In genomic region chr10:40135807-40136778, GRCm38 (mm10) we compare ENCODE assay signal across 13 mouse cellular contexts. TPM values are rescaled to one million over a fixed set of nuclear protein-coding genes. Genes with fewer than 3 reads are reported as not detected.
DNase-seq lines count a peak whose midpoint lies in the region; ATAC-seq and TF ChIP-seq lines count a peak whose summit lies in the region.
"Had no signal": no experiment of that assay in that cellular context is flagged by ENCODE, and none has a peak within 500 bp of the region (broad histone marks: within the 10 kb centered on the region; RNA-seq: fewer than 3 reads in every experiment).

No protein-coding gene starts in this region.

- no peak overlapping the region for H3K9ac ChIP-seq in heart, postnatal 0 days (replicated peaks; ENCODE audit: low read depth, low read length)
- H3K9ac ChIP-seq in heart, embryonic 11.5 days (ENCODE audit: low read depth, low read length) = no peak overlapping the region

- H3K4me3 ChIP-seq in heart, postnatal 0 days (ENCODE audit: low read depth, low read length) = no peak overlapping the region
- no peak overlapping the region for H3K4me3 ChIP-seq in heart, embryonic 11.5 days (ENCODE audit: low read depth, low read length)
- H3K4me3 ChIP-seq in thymus, adult 2 months (ENCODE audit: control insufficient read depth, insufficient read depth, low read length) = no peak overlapping the region

- TF ChIP-seq CTCF in heart, postnatal 0 days (IDR thresholded peaks at IDR 0.05; ENCODE audit: low read depth) = no peak
- TF ChIP-seq CTCF in thymus, adult 2 months (IDR thresholded peaks at IDR 0.05; ENCODE audit: borderline replicate concordance, control insufficient read depth, extremely low read depth, insufficient read depth, low read length, poor library complexity) = no peak

- no peak for ATAC-seq in heart, postnatal 0 days (ENCODE audit: insufficient read depth, low read depth)
- no peak for ATAC-seq in heart, embryonic 11.5 days (replicated peaks; ENCODE audit: insufficient number of reproducible peaks, low FRiP score, low TSS enrichment)
- ATAC-seq: forebrain, embryonic 14.5 days; midbrain, embryonic 16.5 days had no signal

- TF ChIP-seq POLR2A in thymus, adult 2 months (IDR thresholded peaks at IDR 0.05; ENCODE audit: control insufficient read depth, extremely low read depth, insufficient read depth, low read length, poor library complexity) = no peak

- H3K27me3 ChIP-seq in heart, postnatal 0 days (ENCODE audit: control insufficient read depth, insufficient read depth, low read length) = no peaks in the 10 kb centered on the region
- H3K27me3 ChIP-seq in heart, embryonic 11.5 days (ENCODE audit: control insufficient read depth, insufficient read depth, low read length) = no peaks in the 10 kb centered on the region
- no peaks in the 10 kb centered on the region for H3K27me3 ChIP-seq in thymus, adult 2 months (ENCODE audit: control insufficient read depth, insufficient read depth, low read length)
- H3K27me3 ChIP-seq in splenic B cell, adult 2 months (ENCODE audit: control insufficient read depth, insufficient read depth, low read length, poor library complexity, severe bottlenecking) = no peaks in the 10 kb centered on the region

- H3K9me3 ChIP-seq in heart, postnatal 0 days (replicated peaks; ENCODE audit: control insufficient read depth, low read length) = no peaks in the 10 kb centered on the region
- no peaks in the 10 kb centered on the region for H3K9me3 ChIP-seq in heart, embryonic 11.5 days (replicated peaks; ENCODE audit: control insufficient read depth, low read length)

- 65% methylated on average over 9 of the region's 9 CpGs for WGBS in heart, postnatal 0 days
- 72% methylated on average over 9 of the region's 9 CpGs for WGBS in heart, embryonic 11.5 days (ENCODE audit: insufficient replicate concordance)
- 86% methylated on average over 9 of the region's 9 CpGs for WGBS in thymus, adult 2 months

- no peak for DNase-seq in heart, postnatal 0 days (ENCODE audit: low spot score)
- peak; percentile 39 for DNase-seq in thymus, adult 2 months
- DNase-seq in thymus, adult 18-20 months = no peak
- peak; percentile 44 to 56 for DNase-seq in adrenal gland, postnatal 36 days
- DNase-seq in splenic B cell, adult 2 months (ENCODE audit: low read depth, low spot score) = peak; percentile 23
- no peak for DNase-seq in left cerebral cortex, adult 18-20 months (ENCODE audit: low spot score in 2 of 2)
- no peak for DNase-seq in spleen, adult 12 weeks (ENCODE audit: low spot score)
- DNase-seq: gastrocnemius, postnatal 36 days; heart, postnatal 4 days; kidney, adult 18-20 months had no signal

- H3K4me2 ChIP-seq in heart, postnatal 0 days (ENCODE audit: low read depth, low read length) = no peak overlapping the region
- H3K4me2 ChIP-seq in heart, embryonic 11.5 days = no peak overlapping the region

- peak overlapping the region; percentile 12; the same call in 1 of the 2 replicates for H3K27ac ChIP-seq in heart, postnatal 0 days (ENCODE audit: low read depth)
- H3K27ac ChIP-seq in heart, embryonic 11.5 days (ENCODE audit: low read depth, low read length) = no peak overlapping the region
- H3K27ac ChIP-seq in thymus, adult 2 months (ENCODE audit: control insufficient read depth, insufficient read depth, low read length) = no peak overlapping the region

- peaks cover 15% of the 10 kb centered on the region; the same call in 1 of the 2 replicates for H3K4me1 ChIP-seq in heart, postnatal 0 days (ENCODE audit: control insufficient read depth, insufficient read depth)
- peaks cover 9% of the 10 kb centered on the region for H3K4me1 ChIP-seq in heart, embryonic 11.5 days (ENCODE audit: control insufficient read depth, insufficient read depth, low read length)
- H3K4me1 ChIP-seq in thymus, adult 2 months (replicated peaks; ENCODE audit: control insufficient read depth, insufficient read depth, low read length) = peaks cover 22% of the 10 kb centered on the region

- no peaks in the 10 kb centered on the region for H3K36me3 ChIP-seq in heart, postnatal 0 days (replicated peaks; ENCODE audit: control insufficient read depth, insufficient read depth, low read length)
- no peaks in the 10 kb centered on the region for H3K36me3 ChIP-seq in heart, embryonic 11.5 days (ENCODE audit: control insufficient read depth, insufficient read depth, low read length)
- no peaks in the 10 kb centered on the region for H3K36me3 ChIP-seq in thymus, adult 2 months (ENCODE audit: control insufficient read depth, insufficient read depth, low read length)
- no peaks in the 10 kb centered on the region for H3K36me3 ChIP-seq in splenic B cell, adult 2 months (ENCODE audit: control insufficient read depth, insufficient read depth, low read length, poor library complexity, severe bottlenecking)

- no peak for TF ChIP-seq EP300 in heart, postnatal 0 days (IDR thresholded peaks at IDR 0.05; ENCODE audit: low read depth)

RNA-seq across cellular contexts. Expression of gene Slc16a10, which starts 6.0 kb away (rescaled TPM):
- total RNA-seq in heart, postnatal 0 days (2014; rRNA removed; ENCODE audit: low replicate concordance) = 14.2 and 15.6 TPM in 2 replicates
- polyA plus RNA-seq in heart, postnatal 0 days (2015; fragmentation: Nextera tagmentation; extraction: Ambion mirVana) = 11.6 and 12.4 TPM in 2 replicates
- polyA plus RNA-seq in heart, embryonic 11.5 days (2014; fragmentation: Nextera tagmentation; extraction: Ambion mirVana) = 17.2 and 18.6 TPM in 2 replicates
- 45.4 and 50.0 TPM in 2 replicates for polyA plus RNA-seq in thymus, adult 2 months (2012; rRNA removed)
- total RNA-seq in adrenal gland, postnatal 36 days (2021) = 10 to 100 TPM; 21.8 to 22.5 TPM
- total RNA-seq in left cerebral cortex, adult 18-20 months (2021) = 1 to 10 TPM; 3.2 to 4.1 TPM

Comparison
In these comparisons a context has a peak if more than half of its experiments do, and no peak if none do; other contexts are left out.
1. DNase-seq: peak in thymus, adult 2 months (single experiment), adrenal gland, postnatal 36 days (2 of 2) and splenic B cell, adult 2 months (single experiment); none in heart, postnatal 0 days (single experiment), thymus, adult 18-20 months (0 of 2), left cerebral cortex, adult 18-20 months (0 of 2) and spleen, adult 12 weeks (single experiment).